Mouse (Mus musculus): ENCODE measurements at regions not wholly inside any gene's neighbourhood (a gene's known extent, or its start where the extent isn't known, plus 50 kb on each side); places are given as distances from the start of the nearest gene placed in this dataset.

DNA sequence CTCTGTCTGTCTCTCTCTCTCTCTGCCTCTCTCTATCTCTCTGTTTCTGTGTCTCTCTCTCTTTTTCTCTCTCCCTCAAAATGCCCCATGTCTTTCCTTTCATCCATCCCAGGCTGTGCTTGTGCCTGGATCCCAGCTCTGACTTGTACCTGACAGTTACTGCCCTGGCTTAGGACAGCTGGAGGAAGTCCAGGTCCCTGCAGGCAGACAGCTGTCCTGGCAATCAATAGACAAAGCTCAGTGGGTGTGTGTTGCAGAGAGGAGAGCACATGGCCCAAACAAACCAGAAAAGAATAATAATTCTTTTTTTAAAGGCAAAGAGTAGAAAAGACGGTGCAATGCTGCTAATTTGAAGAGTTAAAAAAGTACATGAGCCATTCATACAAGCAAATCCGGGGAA lies 148.4 kb upstream of the Sulf2 start:
- TF ChIP-seq POLR2A (IDR thresholded peaks at IDR 0.05; ENCODE audit: borderline replicate concordance, insufficient read depth, low read length) (no peak), CTCF (IDR thresholded peaks at IDR 0.05; ENCODE audit: borderline replicate concordance, insufficient read depth, low read depth, low read length) (no peak)
